Mouse (Mus musculus): Measurements from ENCODE around the gene Cluh. TPM values are rescaled to one million over a fixed set of nuclear protein-coding genes. Genes with fewer than 3 reads are reported as not detected.

Gene Cluh
- polyA plus RNA-seq, 1 experiment from 2014 or later: 54.7 TPM

GRCm38 (mm10) chr11:74625333-74625732 lies 24.0 kb upstream of the Cluh start:
- peaks cover 22% of the 10 kb centered on the region for H3K27me3 ChIP-seq
- no peak overlapping the region for H3K4me3 ChIP-seq
- no peaks in the 10 kb centered on the region for H3K36me3 ChIP-seq
- H3K4me2 ChIP-seq: no peak overlapping the region
- no peak overlapping the region for H3K9ac ChIP-seq
- no peaks in the 10 kb centered on the region for H3K9me3 ChIP-seq (replicated peaks)
- no peaks in the 10 kb centered on the region for H3K4me1 ChIP-seq (replicated peaks)
- H3K27ac ChIP-seq: no peak overlapping the region
- no peak for ATAC-seq (replicated peaks; ENCODE audit: insufficient number of reproducible peaks, insufficient read depth, low FRiP score, low read depth)

DNA sequence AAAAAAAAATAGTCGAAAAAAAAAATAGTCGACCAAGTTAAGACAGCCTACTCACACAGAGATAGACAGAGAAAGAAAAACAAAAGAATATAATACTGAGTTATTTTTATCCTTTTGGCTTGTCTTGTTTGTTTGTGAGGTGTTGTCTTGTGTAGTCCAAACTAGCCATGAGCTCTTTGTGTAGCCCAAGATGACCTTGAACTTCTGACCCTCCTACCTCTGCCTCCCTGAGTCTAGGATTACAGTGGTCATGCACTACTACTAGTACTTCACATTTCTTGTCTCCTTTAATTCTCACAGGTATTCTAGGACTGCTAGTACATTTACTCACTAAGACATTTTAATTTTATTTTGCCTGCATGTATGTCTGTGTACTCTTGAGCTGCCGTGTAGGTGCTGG lies 21.8 kb upstream of the Cluh start:
- H3K4me2 ChIP-seq: no peak overlapping the region
- H3K4me3 ChIP-seq: no peak overlapping the region
- H3K36me3 ChIP-seq: no peaks in the 10 kb centered on the region
- H3K9ac ChIP-seq: no peak overlapping the region
- ATAC-seq (replicated peaks; ENCODE audit: insufficient number of reproducible peaks, insufficient read depth, low FRiP score, low read depth): no peak
- no peaks in the 10 kb centered on the region for H3K4me1 ChIP-seq (replicated peaks)
- H3K9me3 ChIP-seq (replicated peaks): no peaks in the 10 kb centered on the region
- H3K27me3 ChIP-seq: 0 out of 2 replicates have a peak, but pooled peaks cover 1% of the 10 kb centered on the region
- WGBS: 58% methylated on average over 3 of the region's 3 CpGs
- H3K27ac ChIP-seq: no peak overlapping the region

DNA sequence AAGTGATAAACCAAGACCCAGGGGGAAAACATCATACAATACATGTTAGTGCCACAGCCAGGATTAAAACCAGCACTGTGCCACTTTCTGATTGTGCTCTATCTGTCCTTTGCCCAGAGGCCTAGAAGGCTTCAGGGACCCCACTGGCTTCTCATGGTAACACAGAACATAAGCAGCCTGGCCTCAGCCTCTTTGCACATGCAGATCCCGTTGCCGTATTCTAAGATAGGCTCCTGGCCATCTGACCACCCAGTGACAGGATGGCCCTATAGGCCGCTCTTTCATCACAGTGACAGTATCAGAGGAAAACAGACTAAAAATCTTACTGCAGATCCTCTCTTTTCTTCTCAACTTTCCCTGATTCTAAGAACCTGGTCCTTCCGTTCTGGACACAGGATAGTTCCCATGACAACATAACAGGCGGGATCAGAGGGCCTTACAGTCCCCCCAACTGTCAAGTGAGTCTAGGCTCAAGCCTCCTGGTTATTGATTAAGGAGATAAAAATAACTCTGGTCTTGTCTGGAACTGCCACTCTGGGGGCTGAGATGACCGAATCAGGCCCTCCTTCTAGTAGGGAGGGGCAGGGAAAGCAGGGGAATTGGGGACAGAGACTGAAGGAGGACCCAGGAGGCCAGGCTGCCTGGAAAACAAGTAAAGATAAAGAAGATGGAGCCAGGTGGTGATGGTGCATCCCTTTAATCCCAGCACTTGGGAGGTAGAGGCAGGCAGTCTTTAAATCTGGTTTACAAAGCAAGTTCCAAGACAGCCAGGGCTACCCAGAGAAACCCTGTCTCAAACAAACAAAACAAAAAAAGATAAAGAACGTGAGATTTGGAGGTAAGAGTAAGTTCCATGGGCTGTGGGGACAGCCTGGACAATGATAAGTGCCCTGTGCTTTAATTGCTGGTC lies 17.2 kb upstream of the Cluh start:
- peaks cover under 1% of the 10 kb centered on the region for H3K4me1 ChIP-seq (replicated peaks)
- no peaks in the 10 kb centered on the region for H3K27me3 ChIP-seq
- H3K36me3 ChIP-seq: no peaks in the 10 kb centered on the region
- no peak overlapping the region for H3K9ac ChIP-seq
- ATAC-seq (replicated peaks; ENCODE audit: insufficient number of reproducible peaks, insufficient read depth, low FRiP score, low read depth): no peak
- WGBS: 49% methylated on average over 7 of the region's 7 CpGs
- H3K4me2 ChIP-seq: no peak overlapping the region
- no peaks in the 10 kb centered on the region for H3K9me3 ChIP-seq (replicated peaks)
- no peak overlapping the region for H3K4me3 ChIP-seq
- no peak overlapping the region for H3K27ac ChIP-seq

DNA sequence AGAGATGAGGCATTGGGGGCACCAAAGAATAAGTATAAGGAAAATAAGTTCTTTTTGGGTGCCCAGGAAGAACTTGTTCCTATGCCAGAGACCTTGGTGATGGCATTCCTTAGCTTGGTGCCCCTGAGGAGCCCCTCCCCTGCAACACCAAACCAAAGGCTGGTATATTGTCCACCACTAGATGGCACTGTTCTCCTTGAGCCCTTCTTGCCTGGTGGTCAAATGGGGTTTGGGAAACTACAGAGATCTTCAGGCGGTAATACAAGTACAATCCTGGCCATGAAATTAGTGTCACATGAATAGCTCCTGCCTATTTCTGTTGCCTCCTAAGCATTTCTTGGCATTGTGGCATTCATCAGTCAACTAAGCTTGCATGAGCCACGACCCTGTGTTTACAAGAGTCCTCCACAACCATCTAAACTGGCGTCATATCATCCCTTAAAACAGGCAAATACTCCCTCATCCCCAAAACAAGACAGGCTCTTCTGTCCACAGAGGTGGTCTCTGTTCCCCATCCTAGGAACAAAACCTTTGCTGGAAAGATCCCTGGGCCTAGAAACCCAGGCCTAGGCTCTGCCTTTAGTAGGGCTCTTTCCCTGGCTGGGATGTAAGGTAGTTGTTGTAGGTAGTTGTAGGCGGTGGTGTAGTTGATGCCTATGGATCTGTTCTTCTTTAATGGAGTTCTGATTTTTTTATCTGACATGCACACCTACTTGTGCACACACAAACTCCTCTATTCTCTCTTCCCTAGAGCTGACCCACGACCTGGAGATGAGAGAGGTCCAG lies 14.6 kb upstream of the Cluh start:
- Histone ChIP-seq H3K9me3 (replicated peaks) (no peaks in the 10 kb centered on the region), H3K4me3 (no peak overlapping the region), H3K4me1 (replicated peaks) (peaks cover 17% of the 10 kb centered on the region), H3K36me3 (no peaks in the 10 kb centered on the region), H3K27me3 (no peaks in the 10 kb centered on the region), H3K4me2 (no peak overlapping the region), H3K27ac (no peak overlapping the region), H3K9ac (no peak overlapping the region)
- ATAC-seq (replicated peaks; ENCODE audit: insufficient number of reproducible peaks, insufficient read depth, low FRiP score, low read depth): no peak
- 60% methylated on average over 5 of the region's 5 CpGs for WGBS

DNA sequence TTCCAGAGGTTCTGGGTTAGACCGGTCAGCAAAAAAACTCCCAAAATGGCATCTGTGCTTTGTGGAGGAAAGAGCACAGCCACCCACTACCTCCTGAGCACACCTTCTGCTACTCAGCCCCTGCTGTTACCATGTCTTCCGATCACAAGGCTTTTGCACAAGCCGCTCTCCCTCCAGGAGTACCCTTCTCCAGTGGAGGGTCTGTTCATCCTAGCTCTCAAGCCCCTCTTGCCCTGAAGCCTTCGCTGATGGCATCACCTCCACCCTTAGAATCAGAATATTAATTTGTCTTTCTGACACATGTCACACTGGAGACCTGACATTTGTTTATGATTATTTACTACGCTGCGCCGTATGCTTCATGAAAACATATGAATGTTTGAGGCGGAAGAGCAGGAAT lies 11.8 kb upstream of the Cluh start:
- WGBS: 21% methylated on average over 8 of the region's 8 CpGs
- Histone ChIP-seq H3K9ac (peak overlapping the region; percentile 89), H3K9me3 (replicated peaks) (no peaks in the 10 kb centered on the region), H3K27ac (peak overlapping the region; percentile 95), H3K4me3 (peak overlapping the region; percentile 84), H3K4me1 (replicated peaks) (peaks cover 21% of the 10 kb centered on the region), H3K27me3 (no peaks in the 10 kb centered on the region), H3K36me3 (no peaks in the 10 kb centered on the region), H3K4me2 (peak overlapping the region; percentile 84)
- ATAC-seq (replicated peaks; ENCODE audit: insufficient number of reproducible peaks, insufficient read depth, low FRiP score, low read depth): no peak

GRCm38 (mm10) chr11:74637971-74638790 lies 11.1 kb upstream of the Cluh start:
- H3K27me3 ChIP-seq: no peaks in the 10 kb centered on the region
- WGBS: under 1% methylated on average over 86 of the region's 86 CpGs
- H3K9me3 ChIP-seq (replicated peaks): no peaks in the 10 kb centered on the region
- ATAC-seq (replicated peaks; ENCODE audit: insufficient number of reproducible peaks, insufficient read depth, low FRiP score, low read depth): peak; percentile 91
- H3K4me3 ChIP-seq: peak overlapping the region; percentile 84
- H3K36me3 ChIP-seq: no peaks in the 10 kb centered on the region
- H3K4me1 ChIP-seq (replicated peaks): peaks cover 21% of the 10 kb centered on the region
- H3K9ac ChIP-seq: peak overlapping the region; percentile 89
- H3K4me2 ChIP-seq: peak overlapping the region; percentile 84
- H3K27ac ChIP-seq: peak overlapping the region; percentile 95

DNA sequence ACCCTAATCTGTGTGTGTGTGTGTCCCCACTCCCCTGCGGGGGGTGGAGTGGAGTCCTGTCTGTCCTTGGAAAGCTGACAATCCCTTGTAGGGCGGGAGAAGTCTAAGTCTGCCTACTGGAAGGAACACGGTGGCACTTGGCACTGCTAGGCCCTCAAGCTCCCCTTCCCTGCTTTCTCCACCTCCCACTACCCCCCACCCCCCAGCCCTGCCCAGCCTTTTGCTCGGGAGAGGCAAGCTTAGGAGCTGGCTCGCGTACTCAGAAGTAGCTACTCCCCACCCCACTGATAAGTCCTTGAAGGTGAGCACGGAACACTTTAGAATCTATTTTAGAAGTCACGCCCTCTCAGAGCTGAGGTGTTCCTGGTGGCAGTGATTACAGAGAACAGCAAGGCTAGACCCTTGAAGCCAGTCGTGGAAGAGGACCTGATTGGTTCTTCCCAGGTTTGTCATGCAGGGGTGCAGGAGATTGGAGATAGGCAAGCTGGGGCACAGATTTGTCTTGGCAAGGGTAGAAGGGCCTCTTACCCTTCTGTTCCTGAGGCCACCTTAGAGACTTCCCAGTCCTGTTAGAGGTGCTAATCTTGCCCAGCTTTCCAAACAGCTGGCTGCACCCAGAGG lies 10.4 kb upstream of the Cluh start:
- Histone ChIP-seq H3K27me3 (no peaks in the 10 kb centered on the region), H3K4me1 (replicated peaks) (peaks cover 21% of the 10 kb centered on the region), H3K9ac (peak overlapping the region; percentile 89; the same call in 1 of the 2 replicates), H3K4me3 (peak overlapping the region; percentile 84), H3K27ac (peak overlapping the region; percentile 95), H3K4me2 (peak overlapping the region; percentile 84), H3K9me3 (replicated peaks) (no peaks in the 10 kb centered on the region), H3K36me3 (no peaks in the 10 kb centered on the region)
- peak; percentile 45 for ATAC-seq (replicated peaks; ENCODE audit: insufficient number of reproducible peaks, insufficient read depth, low FRiP score, low read depth)
- WGBS: 6% methylated on average over 9 of the region's 9 CpGs

GRCm38 (mm10) chr11:74639628-74640027 lies 9.7 kb upstream of the Cluh start:
- Histone ChIP-seq H3K4me1 (replicated peaks) (peaks cover 21% of the 10 kb centered on the region), H3K36me3 (no peaks in the 10 kb centered on the region), H3K4me3 (no peak overlapping the region), H3K9ac (0 out of 2 replicates have a peak overlapping the region, but pooled peaks have one; percentile 89), H3K27me3 (no peaks in the 10 kb centered on the region), H3K27ac (no peak overlapping the region), H3K9me3 (replicated peaks) (no peaks in the 10 kb centered on the region), H3K4me2 (peak overlapping the region; percentile 84)
- ATAC-seq (replicated peaks; ENCODE audit: insufficient number of reproducible peaks, insufficient read depth, low FRiP score, low read depth): no peak
- 57% methylated on average over 1 of the region's 1 CpGs for WGBS

GRCm38 (mm10) chr11:74647966-74648365 lies 1.3 kb upstream of the Cluh start:
- 97% methylated on average over 1 of the region's 1 CpGs for WGBS
- Histone ChIP-seq H3K4me1 (replicated peaks) (peaks cover 36% of the 10 kb centered on the region), H3K9ac (no peak overlapping the region), H3K4me2 (no peak overlapping the region), H3K27ac (peak overlapping the region; percentile 93; the same call in 1 of the 2 replicates), H3K36me3 (no peaks in the 10 kb centered on the region), H3K9me3 (replicated peaks) (no peaks in the 10 kb centered on the region), H3K4me3 (no peak overlapping the region), H3K27me3 (no peaks in the 10 kb centered on the region)
- no peak for ATAC-seq (replicated peaks; ENCODE audit: insufficient number of reproducible peaks, insufficient read depth, low FRiP score, low read depth)

DNA sequence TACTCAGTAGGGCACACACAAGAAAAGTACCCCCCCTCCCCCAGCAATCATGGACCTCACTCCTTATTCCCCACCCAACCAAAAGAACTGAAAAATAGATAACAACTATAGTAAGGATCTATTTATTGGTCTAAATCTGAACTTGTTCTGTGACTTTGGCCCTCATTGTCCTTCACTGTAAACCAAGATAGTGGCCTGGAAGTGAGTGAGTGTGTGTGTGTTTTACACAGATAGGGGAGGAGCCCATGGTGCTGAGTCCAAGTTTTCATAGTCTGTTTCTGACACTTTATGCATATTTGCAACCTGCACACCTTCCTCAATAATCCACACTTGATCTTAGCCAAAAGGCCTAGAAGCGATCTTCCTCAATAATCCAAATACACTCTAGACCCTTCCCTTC lies 619 bp upstream of the Cluh start:
- Histone ChIP-seq H3K4me1 (replicated peaks) (peaks cover 43% of the 10 kb centered on the region), H3K36me3 (no peaks in the 10 kb centered on the region), H3K27ac (peak overlapping the region; percentile 93), H3K4me3 (peak overlapping the region; percentile 97), H3K9ac (peak overlapping the region; percentile 45), H3K27me3 (no peaks in the 10 kb centered on the region), H3K9me3 (replicated peaks) (no peaks in the 10 kb centered on the region), H3K4me2 (peak overlapping the region; percentile 83)
- peak; percentile 0; the same call in 1 of the 2 replicates for ATAC-seq (replicated peaks; ENCODE audit: insufficient number of reproducible peaks, insufficient read depth, low FRiP score, low read depth)
- WGBS: 9% methylated on average over 1 of the region's 1 CpGs

Data from heart, embryonic 15.5 days (tissue).